Mouse (Mus musculus) stomach, postnatal 0 days (tissue): ENCODE data around the gene Klre1.

Experiments used
- CTCF ChIP-seq: IDR thresholded peaks from 2 replicates; pipeline ENCODE4 v1.5.1; 2016; ENCODE audit warnings: antibody characterized with exemption, low read depth, mild to moderate bottlenecking, moderate library complexity
- EP300 ChIP-seq: optimal IDR thresholded peaks from 2 replicates; pipeline ENCODE3; 2016; ENCODE audit warnings: antibody characterized with exemption

- TF ChIP-seq CTCF (no peak), EP300 (no peak)
Measured at GRCm38 (mm10) chr6:129529605-129530004, 48.1 kb upstream of the Klre1 start.
